Mouse (Mus musculus): Measurements from ENCODE around the gene Gm1043. TPM values are rescaled to one million over a fixed set of nuclear protein-coding genes. Genes with fewer than 3 reads are reported as not detected.

Gm1043 gene
- polyA plus RNA-seq, 2 experiments from 2014 or later, result 1.3 to 1.4 TPM

GRCm38 (mm10) chr5:37246138-37246910, 161.2 kb downstream of the Gm1043 start:
- peak; percentile 72 for ATAC-seq

- no peak for ATAC-seq
Measured at GRCm38 (mm10) chr5:37247456-37247855, 162.3 kb downstream of the Gm1043 start.

- ATAC-seq, result no peak
Measured at GRCm38 (mm10) chr5:37248870-37249269, 163.7 kb downstream of the Gm1043 start.

- no peak for ATAC-seq
Measured at GRCm38 (mm10) chr5:37251596-37251995, 166.4 kb downstream of the Gm1043 start.

GRCm38 (mm10) chr5:37252101-37252804, 167.1 kb downstream of the Gm1043 start:
- no peak for ATAC-seq

GRCm38 (mm10) chr5:37254523-37254922, 169.4 kb downstream of the Gm1043 start:
- ATAC-seq, result no peak

GRCm38 (mm10) chr5:37256823-37257222, 171.7 kb downstream of the Gm1043 start:
- no peak for ATAC-seq

- no peak for ATAC-seq
Measured at GRCm38 (mm10) chr5:37257243-37257642, 172.1 kb downstream of the Gm1043 start.

GRCm38 (mm10) chr5:37261734-37262133, 176.6 kb downstream of the Gm1043 start:
- no peak for ATAC-seq

GRCm38 (mm10) chr5:37263816-37264215, 178.6 kb downstream of the Gm1043 start:
- no peak for ATAC-seq

Other genes starting within 250 kb of the Gm1043 start
- not detected for gene Ppp2r2c, start 216.9 kb upstream of the Gm1043 start, polyA plus RNA-seq (2017; shearing (Covaris generic))
- gene Wfs1, start 96.2 kb upstream of the Gm1043 start, polyA plus RNA-seq (2017; shearing (Covaris generic)), result under 1 TPM; 0.46 to 0.79 TPM
- gene Crmp1, start 156.6 kb downstream of the Gm1043 start, polyA plus RNA-seq (2017; shearing (Covaris generic)), result 10 to 100 TPM; 11.2 to 11.5 TPM

All from activated CD4-positive, CD25-positive, alpha-beta regulatory T cell, adult 4 months (primary cell).